Mouse (Mus musculus): ENCODE measurements around the gene Sowahb. TPM values are rescaled to one million over a fixed set of nuclear protein-coding genes. Genes with fewer than 3 reads are reported as not detected.

Sowahb gene
- 1 to 10 TPM; 1.7 to 2.0 TPM for total RNA-seq (2021)

GRCm38 (mm10) chr5:93044584-93045370 lies at the start of gene Sowahb:
Gene Sowahb, minus strand, starts transcription at chr5:93045022.
- no peak for DNase-seq

- DNase-seq, result peak; percentile 32 to 35
Measured at GRCm38 (mm10) chr5:93093638-93094527, 49.1 kb upstream of the Sowahb start.

- peak; percentile 95 to 96 for DNase-seq
Measured at GRCm38 (mm10) chr5:93092857-93093622, 48.2 kb upstream of the Sowahb start, which contains the start of gene Sept11. Gene Sept11, plus strand, starts transcription at chr5:93093437.

GRCm38 (mm10) chr5:93092147-93092781 lies 47.4 kb upstream of the Sowahb start:
- DNase-seq, result peak in 1 of 2 experiments; percentile 18

GRCm38 (mm10) chr5:93091266-93091665 lies 46.4 kb upstream of the Sowahb start:
- no peak for DNase-seq

- no peak for DNase-seq
Measured at GRCm38 (mm10) chr5:93085900-93086299, 41.1 kb upstream of the Sowahb start.

- DNase-seq, result no peak
Measured at GRCm38 (mm10) chr5:93085015-93085598, 40.3 kb upstream of the Sowahb start.

GRCm38 (mm10) chr5:93079596-93079995 lies 34.8 kb upstream of the Sowahb start:
- no peak for DNase-seq

GRCm38 (mm10) chr5:93077661-93078323 lies 33.0 kb upstream of the Sowahb start:
- DNase-seq, result no peak

GRCm38 (mm10) chr5:93060865-93061264 lies 16.0 kb upstream of the Sowahb start:
- no peak for DNase-seq

- DNase-seq, result no peak
Measured at GRCm38 (mm10) chr5:93053606-93054397, 9.0 kb upstream of the Sowahb start.

- DNase-seq, result no peak
Measured at GRCm38 (mm10) chr5:93051951-93052350, 7.1 kb upstream of the Sowahb start.

GRCm38 (mm10) chr5:93051041-93051440 lies 6.2 kb upstream of the Sowahb start:
- no peak for DNase-seq

- no peak for DNase-seq
Measured at GRCm38 (mm10) chr5:93049971-93050370, 5.1 kb upstream of the Sowahb start.

GRCm38 (mm10) chr5:93048481-93049240 lies 3.8 kb upstream of the Sowahb start:
- DNase-seq, result no peak

GRCm38 (mm10) chr5:93046306-93046845 lies 1.6 kb upstream of the Sowahb start:
- no peak for DNase-seq

- DNase-seq, result no peak
Measured at GRCm38 (mm10) chr5:93045371-93045714, 521 bp upstream of the Sowahb start.

- DNase-seq, result no peak
Measured at GRCm38 (mm10) chr5:93043688-93044583, 886 bp downstream of the Sowahb start.

Data from layer of hippocampus, postnatal 36 days (tissue).